Mouse (Mus musculus) layer of hippocampus, adult 9-11 months (tissue): Measurements from ENCODE around the gene Plek.

Experiments
- DNase-seq: peaks from one replicate; pipeline ENCODE4 v3.0.0; 2022

The Plek gene

DNA sequence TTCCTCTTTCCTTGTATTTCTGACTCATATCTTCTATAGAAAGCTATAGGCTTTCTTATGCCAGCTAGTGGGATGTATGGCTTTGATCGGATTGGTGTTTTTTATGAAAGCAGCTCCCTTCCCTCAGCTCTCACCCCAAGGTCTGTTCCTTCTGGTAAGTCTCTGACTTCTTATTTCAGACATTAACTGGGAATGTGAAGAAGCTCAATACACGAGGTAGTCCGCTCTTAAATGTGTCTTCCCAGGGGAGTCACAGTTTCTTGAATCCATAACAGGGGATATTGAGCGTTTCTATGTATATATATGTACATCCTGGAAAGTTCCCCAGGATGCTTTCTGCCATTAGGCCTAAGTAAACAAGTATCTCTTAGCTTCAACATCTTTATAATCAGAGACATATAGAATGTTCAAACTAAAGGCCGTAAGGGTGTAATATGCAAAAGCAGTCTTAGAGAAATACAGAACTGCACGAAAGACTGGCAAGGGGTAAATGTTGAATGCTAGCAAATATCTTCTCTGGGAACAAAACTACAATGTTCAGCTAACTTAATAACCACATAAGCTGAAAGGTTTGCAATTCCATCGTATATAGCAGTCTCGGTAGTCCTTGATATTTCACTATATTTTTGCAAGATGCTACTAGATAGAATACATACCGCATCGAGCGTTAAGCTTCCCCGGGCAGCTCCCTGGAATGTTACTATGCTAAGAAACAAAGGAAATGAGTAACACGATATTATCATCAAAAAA lies 101.8 kb downstream of the Plek start:
- no peak for DNase-seq

DNA sequence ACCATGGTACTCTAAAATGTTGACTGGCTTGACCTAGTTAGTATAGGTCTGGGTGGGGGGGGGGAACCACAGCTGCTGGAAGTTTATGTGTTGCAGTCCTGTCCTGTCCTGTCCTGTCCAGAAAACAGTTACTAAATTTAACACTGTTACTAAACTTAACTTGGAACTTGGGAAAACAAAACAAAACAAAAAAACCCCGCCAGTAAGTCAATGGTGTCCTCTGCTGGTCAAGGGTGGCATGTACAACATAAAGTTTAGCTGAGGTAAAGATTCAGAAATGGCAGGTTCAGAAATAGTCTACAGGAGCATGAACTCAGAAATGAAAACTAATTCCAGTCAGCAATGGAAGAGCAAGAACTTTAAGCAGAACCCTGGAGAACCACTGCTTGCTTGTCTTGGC lies 103.4 kb downstream of the Plek start:
- DNase-seq: no peak

DNA sequence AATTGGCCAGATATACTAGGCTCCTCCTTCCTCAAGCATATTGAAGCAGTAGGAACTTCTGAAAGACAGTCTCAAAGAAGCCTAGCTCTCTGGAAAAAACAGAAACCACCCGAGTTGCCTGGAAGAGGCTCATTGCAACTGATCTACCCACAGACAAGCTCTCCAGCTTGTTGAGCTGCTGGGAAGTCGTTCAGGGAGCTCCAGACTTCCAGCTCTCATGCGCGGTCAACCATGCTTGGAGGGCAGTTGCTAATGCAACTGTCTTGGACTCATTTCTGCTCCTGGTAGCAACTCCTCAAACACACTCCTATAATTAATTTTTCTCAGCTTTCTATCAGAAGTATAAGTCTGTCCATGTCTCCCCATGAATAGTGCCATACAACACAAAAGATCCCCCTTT lies 109.2 kb downstream of the Plek start:
- no peak for DNase-seq

DNA sequence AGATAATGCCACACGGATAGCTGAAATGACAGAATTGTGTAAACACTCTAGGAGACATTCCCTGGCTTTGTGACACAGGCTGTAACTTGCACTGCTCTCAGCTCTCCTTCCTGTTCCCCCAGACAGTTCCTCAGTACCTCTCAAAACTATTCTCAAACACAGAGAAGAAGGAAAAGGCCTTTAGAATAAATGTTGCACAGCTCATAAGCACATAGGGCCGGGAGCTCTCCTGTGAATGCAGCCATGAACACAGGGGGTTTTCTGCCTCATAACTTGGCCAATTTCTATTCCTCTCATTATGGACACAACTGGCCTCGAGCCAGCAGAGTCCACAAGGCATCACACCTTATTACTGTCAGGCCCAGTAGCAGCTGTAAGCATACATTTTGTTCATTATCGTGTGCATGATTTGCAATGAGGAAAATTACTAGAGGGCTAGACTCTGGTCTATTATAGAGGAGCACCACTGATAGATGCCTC lies 110.2 kb downstream of the Plek start:
- DNase-seq: no peak

DNA sequence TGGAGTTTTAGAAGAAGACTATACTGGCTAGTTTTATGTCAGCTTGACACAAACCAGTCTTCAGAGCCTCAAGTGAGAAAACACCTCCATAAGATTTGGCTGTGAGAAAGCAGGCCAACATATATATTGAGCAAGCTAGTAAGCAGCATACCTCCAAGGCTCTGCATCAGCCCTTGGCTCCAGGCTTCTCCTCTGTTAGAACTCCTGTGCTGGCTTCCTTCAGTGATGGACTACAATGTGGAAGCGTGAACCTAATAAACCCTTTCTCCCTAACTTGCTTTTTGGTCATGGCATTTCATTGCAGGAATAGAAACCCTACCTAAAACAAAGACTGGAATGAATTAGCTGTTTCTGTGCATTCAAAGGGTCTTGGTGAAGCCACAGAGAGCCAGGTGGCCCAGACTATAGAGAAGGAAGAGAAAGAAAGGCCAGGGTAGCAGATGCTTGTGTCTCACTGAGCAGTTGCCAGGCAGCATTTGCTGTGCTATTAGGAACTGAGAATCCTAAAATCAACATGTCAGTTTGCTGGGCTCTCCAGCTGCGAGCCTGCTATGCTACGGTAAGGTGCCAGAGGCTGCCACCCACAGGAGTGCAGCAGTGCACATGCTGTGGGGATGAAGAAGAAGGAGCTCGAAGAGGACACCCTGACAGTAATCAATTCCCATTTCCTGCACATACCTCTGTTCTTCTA lies 110.9 kb downstream of the Plek start:
- peak; percentile 52 for DNase-seq

DNA sequence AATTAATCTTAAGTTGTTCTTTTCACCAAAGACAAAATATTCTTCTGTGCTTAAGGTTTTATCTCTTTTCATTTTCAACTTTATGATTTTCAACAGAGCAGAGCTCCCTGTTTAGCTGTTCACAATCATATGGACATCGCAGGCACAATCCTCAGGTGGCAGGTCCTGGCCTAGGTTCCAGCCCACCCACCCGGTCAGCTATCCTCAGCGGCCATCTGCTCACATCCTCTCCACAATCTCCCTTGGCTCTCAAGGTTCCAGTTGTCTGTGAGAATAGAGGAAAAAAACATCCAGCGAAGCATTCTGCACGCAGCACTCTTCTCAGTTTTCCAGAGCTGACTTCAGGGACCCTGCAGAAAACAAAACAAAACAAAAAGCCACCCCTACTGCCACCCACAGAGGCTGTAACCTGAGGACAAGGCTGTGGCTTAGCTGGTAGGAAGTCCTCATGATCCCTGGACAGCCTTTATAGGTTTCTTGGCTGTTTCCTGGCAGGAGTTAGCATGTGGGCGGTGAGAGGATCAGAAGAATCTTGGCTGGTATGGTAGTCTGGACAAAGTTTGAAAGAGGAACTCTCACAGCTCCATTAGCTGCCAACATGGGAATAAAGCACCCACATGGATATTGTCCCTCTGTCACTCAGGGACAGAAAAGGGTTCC lies 116.5 kb downstream of the Plek start:
- DNase-seq: no peak

DNA sequence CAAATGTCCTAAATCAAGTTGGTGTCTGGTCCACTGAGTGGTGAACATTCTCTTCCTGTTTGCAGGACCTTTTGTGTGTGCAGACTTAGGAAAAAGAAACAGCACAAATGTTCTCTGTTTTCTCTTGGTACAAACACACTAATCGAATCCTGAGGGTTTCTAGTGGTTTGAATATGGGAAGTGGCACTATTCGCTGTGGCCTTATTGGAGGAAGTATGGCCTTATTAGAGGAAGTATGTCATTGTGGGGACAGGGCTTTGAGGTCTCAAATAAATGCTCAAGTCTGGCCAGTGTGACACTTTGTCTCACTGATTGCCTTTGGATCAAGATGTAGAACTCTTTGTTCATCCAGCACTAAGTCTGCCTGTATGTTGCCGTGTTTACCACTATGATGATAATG lies 120.0 kb downstream of the Plek start:
- DNase-seq: no peak
